Mouse (Mus musculus): Measurements from ENCODE around the gene Tsc1.

DNA sequence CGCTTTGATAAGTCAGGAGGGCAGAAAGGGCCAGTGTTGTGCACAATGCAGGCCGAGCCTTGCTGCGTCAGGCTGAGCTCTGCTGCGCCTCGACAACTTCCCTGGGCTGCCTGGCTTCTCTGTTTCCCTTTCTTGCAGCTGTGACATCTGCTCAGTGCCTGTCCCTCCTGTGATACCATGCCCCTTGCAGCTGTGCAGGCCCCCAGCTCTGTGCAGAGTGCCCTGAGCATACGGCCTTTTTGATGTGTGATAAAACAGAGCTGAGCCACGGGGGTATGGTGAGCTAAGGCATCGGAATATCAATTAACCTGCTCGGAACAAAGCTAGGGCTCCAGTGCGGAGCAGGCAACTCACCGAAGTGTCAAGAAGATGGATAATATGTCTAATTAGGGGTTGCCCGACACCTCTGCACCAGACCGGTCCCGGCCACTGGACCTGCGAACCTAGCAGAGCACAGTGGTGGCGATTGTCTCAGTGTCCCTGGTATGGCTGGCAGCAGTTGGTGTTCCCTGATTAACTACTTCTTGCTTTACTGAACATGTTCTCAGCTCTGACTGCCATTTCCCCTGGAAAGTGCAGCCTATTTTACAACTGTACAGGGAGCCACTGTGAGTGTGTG is 86.9 kb downstream of the Tsc1 start:
- TF ChIP-seq CTCF (IDR thresholded peaks at IDR 0.05; ENCODE audit: borderline replicate concordance, insufficient read depth, low read length) (no peak), POLR2A (IDR thresholded peaks at IDR 0.05; ENCODE audit: low read depth, low read length) (no peak)
